Mouse (Mus musculus): ENCODE measurements around the gene Calhm2.

Gene Calhm2

GRCm38 (mm10) chr19:47137771-47138421 lies at the start of gene Calhm2:
Calhm2 (minus strand) TSS chr19:47138294.
- in situ Hi-C loops (cut with MboI; ENCODE audit: unreplicated experiment in 2 of 2), result no loop called here

GRCm38 (mm10) chr19:47186514-47187275 lies 48.6 kb upstream of the Calhm2 start:
- in situ Hi-C loops (cut with MboI; ENCODE audit: unreplicated experiment in 2 of 2), result no loop called here

- in situ Hi-C loops (cut with MboI; ENCODE audit: unreplicated experiment in 2 of 2), result no loop called here
These were observed 46.6 kb upstream of the Calhm2 start for GRCm38 (mm10) chr19:47184736-47185135.

GRCm38 (mm10) chr19:47184221-47184620 lies 46.1 kb upstream of the Calhm2 start:
- in situ Hi-C loops (cut with MboI; ENCODE audit: unreplicated experiment in 2 of 2), result no loop called here

GRCm38 (mm10) chr19:47180011-47180410 lies 41.9 kb upstream of the Calhm2 start:
- in situ Hi-C loops (cut with MboI; ENCODE audit: unreplicated experiment in 2 of 2), result no loop called here

GRCm38 (mm10) chr19:47179272-47179809 lies 41.2 kb upstream of the Calhm2 start:
- in situ Hi-C loops (cut with MboI; ENCODE audit: unreplicated experiment in 2 of 2), result loop anchor here (5.0 to 10.0 kb wide), 3 partner anchors 85 to 515 kb away; no protein-coding TSS in a partner anchor

GRCm38 (mm10) chr19:47178431-47179271 lies 40.6 kb upstream of the Calhm2 start, which contains the start of gene Neurl1a:
Neurl1a (plus strand) TSS chr19:47178820.
- in situ Hi-C loops (cut with MboI; ENCODE audit: unreplicated experiment in 2 of 2), result loop anchor here (5.0 to 10.0 kb wide), 3 partner anchors 86 to 514 kb away; no protein-coding TSS in a partner anchor

- in situ Hi-C loops (cut with MboI; ENCODE audit: unreplicated experiment in 2 of 2), result loop anchor here (5.0 to 10.0 kb wide), 3 partner anchors 87 to 513 kb away; no protein-coding TSS in a partner anchor
These were observed 39.9 kb upstream of the Calhm2 start for GRCm38 (mm10) chr19:47178001-47178400.

- in situ Hi-C loops (cut with MboI; ENCODE audit: unreplicated experiment in 2 of 2), result loop anchor here (5.0 to 10.0 kb wide), 3 partner anchors 88 to 512 kb away; no protein-coding TSS in a partner anchor
These were observed 38.9 kb upstream of the Calhm2 start for GRCm38 (mm10) chr19:47176916-47177505.

GRCm38 (mm10) chr19:47175472-47175871 lies 37.4 kb upstream of the Calhm2 start:
- in situ Hi-C loops (cut with MboI; ENCODE audit: unreplicated experiment in 2 of 2), result loop anchor here (5.0 to 10.0 kb wide), 3 partner anchors 89 to 511 kb away; no protein-coding TSS in a partner anchor

- in situ Hi-C loops (cut with MboI; ENCODE audit: unreplicated experiment in 2 of 2), result loop anchor here (5.0 to 10.0 kb wide), 4 partner anchors 90 to 510 kb away; partner anchors contain the start of gene Cnnm2 (in 1 of the 2)
These were observed 36.4 kb upstream of the Calhm2 start for GRCm38 (mm10) chr19:47174515-47174914.

- in situ Hi-C loops (cut with MboI; ENCODE audit: unreplicated experiment in 2 of 2), result loop anchor here (5.0 to 10.0 kb wide), 2 partner anchors 47 to 424 kb away; no protein-coding TSS in a partner anchor
These were observed 30.8 kb upstream of the Calhm2 start for GRCm38 (mm10) chr19:47168793-47169412.

- in situ Hi-C loops (cut with MboI; ENCODE audit: unreplicated experiment in 2 of 2), result loop anchor here (5.0 to 10.0 kb wide), 2 partner anchors 46 to 423 kb away; no protein-coding TSS in a partner anchor
These were observed 30.1 kb upstream of the Calhm2 start for GRCm38 (mm10) chr19:47168223-47168622.

- in situ Hi-C loops (cut with MboI; ENCODE audit: unreplicated experiment in 2 of 2), result loop anchor here (5.0 to 10.0 kb wide), 2 partner anchors 45 to 423 kb away; no protein-coding TSS in a partner anchor
These were observed 29.6 kb upstream of the Calhm2 start for GRCm38 (mm10) chr19:47167617-47168214.

GRCm38 (mm10) chr19:47166758-47167157 lies 28.7 kb upstream of the Calhm2 start:
- in situ Hi-C loops (cut with MboI; ENCODE audit: unreplicated experiment in 2 of 2), result loop anchor here (5.0 to 10.0 kb wide), 2 partner anchors 44 to 422 kb away; no protein-coding TSS in a partner anchor

- in situ Hi-C loops (cut with MboI; ENCODE audit: unreplicated experiment in 2 of 2), result loop anchor here in 1 of 2 experiments (10.0 kb wide), 1 partner anchor 418 kb away; no protein-coding TSS in a partner anchor
These were observed 25.2 kb upstream of the Calhm2 start for GRCm38 (mm10) chr19:47163176-47163744.

GRCm38 (mm10) chr19:47161669-47162068 lies 23.6 kb upstream of the Calhm2 start:
- in situ Hi-C loops (cut with MboI; ENCODE audit: unreplicated experiment in 2 of 2), result loop anchor here in 1 of 2 experiments (10.0 kb wide), 1 partner anchor 417 kb away; no protein-coding TSS in a partner anchor

GRCm38 (mm10) chr19:47157664-47158063 lies 19.6 kb upstream of the Calhm2 start, which contains the start of gene Calhm3:
Calhm3 (minus strand) TSS chr19:47157764.
- in situ Hi-C loops (cut with MboI; ENCODE audit: unreplicated experiment in 2 of 2), result no loop called here

All from v-Abl transformed pro-B cells (cell line).